Mouse (Mus musculus) fibroblast of lung, adult 2 months (primary cell): Measurements from ENCODE around the gene Tspan32.

Experiments
- DNase-seq: peaks from one replicate; pipeline ENCODE4 v3.0.0-alpha.2; 2011; ENCODE audit warnings: low read depth

The Tspan32 gene

GRCm38 (mm10) chr7:143054612-143054965 lies 49.7 kb downstream of the Tspan32 start:
- no peak for DNase-seq

DNA sequence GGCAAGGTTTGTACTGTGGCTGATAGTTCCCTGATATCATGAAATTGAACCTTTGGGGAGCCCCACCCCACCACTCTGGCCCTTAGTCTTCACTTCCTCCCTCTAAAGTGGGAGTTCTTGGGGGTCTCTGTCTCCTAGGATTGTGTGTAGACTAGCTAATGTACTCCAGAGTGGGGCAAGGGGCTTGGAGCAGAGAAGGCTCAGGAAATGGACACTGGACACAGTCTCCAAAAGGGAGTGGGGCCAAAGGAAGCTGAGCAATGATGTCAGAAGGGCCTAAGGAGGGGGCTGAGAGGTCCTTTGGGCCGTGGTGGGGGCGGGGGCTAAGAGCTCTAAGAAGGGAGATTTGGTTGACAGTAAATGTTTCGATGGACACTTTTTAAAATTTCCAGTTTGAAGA lies 50.2 kb downstream of the Tspan32 start:
- no peak for DNase-seq

DNA sequence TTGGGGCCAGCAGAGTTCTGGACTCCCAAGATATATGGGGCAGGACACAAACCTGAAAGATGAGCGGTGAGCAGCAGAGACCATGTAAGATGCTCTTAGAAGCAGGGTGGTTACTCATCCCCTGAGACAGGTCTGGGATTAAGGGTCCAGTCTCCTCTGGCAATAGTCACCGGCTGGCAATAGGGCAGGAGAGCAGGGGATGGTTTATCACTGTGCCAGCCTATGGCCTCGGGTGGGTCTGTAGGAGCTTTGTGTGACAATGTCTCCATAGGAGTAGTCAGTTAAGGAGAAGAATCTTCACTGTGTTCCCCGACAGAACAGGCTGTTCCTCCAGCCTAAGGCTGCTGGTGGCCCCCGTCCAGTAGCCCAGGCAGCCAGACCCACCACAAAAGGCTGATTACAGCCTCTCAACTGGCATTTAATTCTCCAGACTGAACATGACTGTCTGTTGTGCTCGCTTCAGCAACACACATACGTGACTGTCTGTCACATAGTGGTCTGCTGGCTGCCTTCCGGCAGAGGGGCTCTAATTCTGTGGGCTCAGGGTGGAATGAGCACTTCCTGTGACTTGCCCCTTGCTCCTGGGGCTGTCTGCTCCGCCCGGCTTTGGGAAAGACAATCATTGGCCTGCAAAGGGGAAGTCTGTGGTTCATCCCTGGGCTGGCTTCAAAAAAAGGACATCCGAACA lies 50.8 kb downstream of the Tspan32 start:
- no peak for DNase-seq

GRCm38 (mm10) chr7:143057023-143057422 lies 52.2 kb downstream of the Tspan32 start:
- DNase-seq = no peak

DNA sequence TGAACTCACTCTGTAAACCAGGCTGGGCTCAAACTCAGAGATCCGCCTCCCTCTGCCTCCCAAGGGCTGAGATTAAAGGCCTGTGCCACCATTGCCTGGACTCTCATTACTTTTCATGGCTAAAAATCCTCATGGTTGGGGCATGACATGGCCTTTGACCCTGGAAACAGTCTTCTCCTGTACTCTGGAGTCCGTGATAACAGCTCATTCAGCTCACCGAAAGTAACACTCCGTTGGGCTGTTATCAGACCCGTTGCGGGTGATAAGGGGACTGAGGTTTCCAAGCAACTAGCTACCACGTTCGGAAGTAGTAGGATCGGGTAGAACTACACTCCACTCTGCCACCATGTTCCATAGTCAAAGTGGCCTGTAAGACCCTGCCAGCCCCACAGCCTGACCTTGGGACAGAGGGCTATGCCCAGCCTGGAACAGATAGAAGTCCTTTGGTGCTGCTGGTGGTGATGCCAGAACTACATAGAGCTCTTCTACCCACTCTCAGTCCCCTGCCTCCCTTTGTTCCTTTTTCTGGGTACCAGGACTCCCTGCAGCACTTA lies 52.9 kb downstream of the Tspan32 start:
- no peak for DNase-seq

DNA sequence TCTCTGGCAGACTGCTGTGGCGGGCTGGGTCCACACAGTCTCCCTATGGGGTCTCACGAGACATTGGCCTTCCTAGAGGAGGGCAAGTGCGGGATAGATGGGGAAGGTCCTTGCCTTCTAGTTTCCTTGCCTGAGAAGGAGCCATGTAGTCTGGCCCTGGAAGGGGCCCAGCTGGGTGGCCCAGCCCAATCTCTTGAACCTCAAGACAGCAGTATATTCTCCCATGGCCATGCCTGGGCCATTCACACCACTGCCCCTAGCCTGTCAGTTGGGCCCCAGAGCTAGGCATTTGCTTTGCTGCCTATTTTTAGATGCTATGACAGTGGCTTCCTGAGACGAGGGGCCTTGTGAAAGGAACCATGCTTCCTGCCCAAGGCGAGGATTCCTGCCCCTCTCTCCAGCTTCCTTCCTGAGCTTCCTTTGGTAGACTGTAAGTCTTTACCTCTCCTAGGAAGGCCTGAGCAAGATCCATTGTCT lies 53.4 kb downstream of the Tspan32 start:
- DNase-seq = no peak

DNA sequence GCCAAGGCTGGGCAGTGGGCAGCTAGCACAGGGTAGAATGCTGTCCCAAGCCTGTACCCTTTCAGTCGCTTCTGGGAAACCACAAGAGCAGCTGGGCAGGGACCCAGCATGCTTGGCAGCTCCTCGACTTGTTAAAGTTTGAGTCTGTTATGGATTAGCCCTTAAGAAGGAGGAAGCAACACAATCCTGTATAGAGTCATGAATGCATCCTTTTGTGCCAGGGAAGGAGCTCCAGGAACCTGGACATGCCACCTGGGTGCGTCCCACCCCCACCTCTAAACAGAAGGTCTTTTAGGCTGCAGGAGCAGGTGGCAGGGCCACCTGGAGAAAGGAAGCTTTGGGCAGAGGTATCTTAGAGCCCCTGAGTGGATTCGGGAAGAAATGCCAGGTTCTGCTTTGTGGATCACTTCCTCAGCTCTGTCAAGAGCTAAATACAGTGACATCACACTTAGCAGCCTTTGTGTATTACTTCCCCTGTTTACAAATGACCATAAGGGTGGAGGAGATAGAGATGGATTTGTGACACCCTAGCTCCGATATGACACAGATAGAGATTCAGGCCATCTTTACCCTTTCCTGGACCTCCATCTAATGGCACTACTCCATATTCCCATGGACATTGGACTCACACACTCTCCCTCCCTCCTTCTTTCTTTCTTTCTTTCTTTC lies 54.5 kb downstream of the Tspan32 start:
- no peak for DNase-seq

- DNase-seq = no peak
These were observed 57.9 kb downstream of the Tspan32 start for GRCm38 (mm10) chr7:143062704-143063103.

GRCm38 (mm10) chr7:143064226-143064625 lies 59.4 kb downstream of the Tspan32 start:
- no peak for DNase-seq

- no peak for DNase-seq
These were observed 60.8 kb downstream of the Tspan32 start for GRCm38 (mm10) chr7:143065692-143066091.

DNA sequence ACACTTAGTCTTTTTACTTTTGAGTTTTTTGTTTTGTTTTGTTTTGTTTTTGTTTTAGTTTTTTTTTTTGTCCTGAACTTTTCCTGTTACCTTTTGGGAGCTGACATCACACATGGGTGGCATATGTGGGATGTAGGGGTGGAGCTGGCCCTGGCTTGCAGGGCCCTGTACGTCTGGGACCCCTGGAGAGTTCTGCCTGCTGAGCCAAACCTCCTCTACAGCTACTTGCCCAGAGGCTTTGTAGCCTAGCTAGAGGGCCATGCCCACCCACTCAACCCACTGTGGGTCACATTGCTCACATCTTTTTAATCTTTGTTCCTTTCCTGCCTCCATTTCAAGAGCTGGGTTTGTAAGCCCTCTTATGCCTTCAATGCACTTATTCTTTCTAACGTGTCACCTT lies 62.6 kb downstream of the Tspan32 start:
- no peak for DNase-seq

- no peak for DNase-seq
These were observed 63.1 kb downstream of the Tspan32 start for GRCm38 (mm10) chr7:143067897-143068296.

DNA sequence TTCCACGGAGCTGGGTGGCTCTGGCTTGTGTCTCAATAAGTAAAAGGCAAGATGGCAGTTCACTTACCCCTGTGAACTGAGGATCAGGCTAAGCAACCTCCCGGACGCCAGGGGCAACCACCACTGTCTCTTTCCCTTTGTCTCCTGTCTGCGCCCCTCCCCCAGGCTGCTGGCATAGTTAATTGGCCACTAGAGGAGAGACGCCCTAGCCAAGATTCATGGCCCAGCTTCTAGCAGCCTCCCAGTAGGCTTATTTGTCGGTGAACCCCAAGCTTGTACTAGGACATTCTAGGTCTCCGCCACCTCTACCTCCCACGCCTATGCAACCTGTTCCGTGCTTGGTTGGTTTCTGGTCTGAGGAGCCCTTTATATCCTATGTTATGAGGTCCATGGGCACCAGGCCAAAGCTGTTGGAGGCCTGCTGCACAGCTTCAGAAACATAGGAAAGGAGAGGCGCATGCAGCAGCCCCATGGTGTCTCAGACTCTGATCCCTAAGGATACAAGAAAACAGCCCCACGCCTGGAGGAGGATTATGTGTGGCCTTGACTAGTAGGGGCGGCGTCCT lies 63.6 kb downstream of the Tspan32 start:
- DNase-seq = no peak

DNA sequence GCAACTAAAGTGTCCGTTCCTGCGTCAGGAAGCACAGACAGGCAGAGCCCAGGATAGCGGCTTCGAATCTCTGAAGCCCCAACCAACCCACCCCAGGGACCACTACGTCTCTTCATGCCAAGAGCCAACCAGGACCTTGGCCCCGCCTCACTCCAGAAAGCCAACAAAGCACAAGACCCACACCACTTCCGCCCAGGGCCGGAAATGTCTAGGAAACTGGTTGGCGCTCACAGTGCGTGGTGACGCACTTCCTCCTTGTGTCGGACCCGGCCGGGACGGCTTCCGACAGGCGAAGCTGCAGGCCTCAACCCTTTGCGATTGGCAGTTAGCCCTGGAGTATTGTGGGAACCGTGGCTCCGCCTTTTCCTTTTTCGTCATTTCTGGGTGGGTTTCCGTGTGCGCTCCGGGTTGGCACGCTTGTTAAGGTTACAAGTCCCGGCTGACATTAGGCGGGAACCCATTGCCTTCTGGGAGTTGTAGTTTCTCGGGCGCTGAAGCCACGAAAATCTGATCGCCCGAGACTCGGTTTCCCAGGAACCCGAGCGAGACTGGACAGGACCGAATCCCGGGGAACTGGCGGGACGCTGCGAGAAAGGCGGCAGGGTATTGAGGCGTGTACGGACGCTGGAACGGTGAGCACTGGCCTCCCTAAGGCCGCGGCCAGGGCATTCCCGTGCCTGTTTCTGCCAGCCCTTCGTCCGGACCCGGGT lies 64.2 kb downstream of the Tspan32 start, which contains the start of gene Tssc4:
Gene Tssc4 (plus strand): TSS at position 368 of the 710 bp plus-strand sequence.
- DNase-seq = peak; percentile 100
